10 mouse cellular contexts compared by ENCODE assay signal in the genomic region with DNA sequence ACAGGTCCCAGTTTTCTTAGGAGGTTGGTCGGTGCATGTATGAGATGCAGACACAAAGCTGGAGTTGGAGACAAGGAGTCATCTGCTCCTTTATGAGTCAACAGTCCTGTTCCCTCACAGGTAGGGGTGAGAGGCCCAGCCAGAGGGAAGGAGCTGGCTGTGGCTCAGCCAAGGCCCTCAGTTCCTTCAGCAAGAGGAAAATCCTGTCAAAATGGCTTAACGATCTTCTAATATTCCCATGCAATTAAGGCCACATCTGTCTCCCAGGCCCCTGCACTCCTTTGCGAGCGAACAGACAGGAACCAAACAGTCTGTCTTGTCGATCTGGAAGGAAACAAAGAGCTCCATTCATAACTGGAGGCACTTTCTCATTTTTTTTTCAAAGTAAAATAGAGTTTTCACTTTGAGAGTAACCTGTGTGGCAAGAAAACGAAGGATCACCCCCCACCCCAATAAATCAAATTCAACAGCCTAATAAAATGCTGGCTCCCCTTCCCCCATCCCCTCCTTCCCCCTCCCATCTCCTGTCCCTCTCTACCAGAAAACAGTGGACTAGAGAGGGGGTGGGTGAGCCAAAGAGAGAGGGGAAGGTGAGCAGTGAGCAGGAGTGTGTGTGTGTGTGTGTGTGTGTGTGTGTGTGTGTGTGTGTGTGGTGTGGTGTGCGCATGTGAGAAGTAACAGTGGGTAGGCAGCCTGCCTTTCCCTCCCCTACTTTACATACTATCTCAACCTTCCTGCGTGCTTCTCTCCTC. TPM values are rescaled to one million over a fixed set of nuclear protein-coding genes. Genes with fewer than 3 reads are reported as not detected.
DNase-seq lines count a peak whose midpoint lies in the region; ATAC-seq lines count a peak whose summit lies in the region.
"Had no signal": no experiment of that assay in that cellular context is flagged by ENCODE, and none has a peak within 500 bp of the region (broad histone marks: within the 10 kb centered on the region; RNA-seq: fewer than 3 reads in every experiment).

No protein-coding gene starts in this region.

- peaks cover 11% of the 10 kb centered on the region for H3K4me1 ChIP-seq in intestine, embryonic 14.5 days (replicated peaks; ENCODE audit: control insufficient read depth, insufficient read depth, low read length)
- peaks cover 3% of the 10 kb centered on the region; the same call in 1 of the 2 replicates for H3K4me1 ChIP-seq in intestine, embryonic 15.5 days (replicated peaks)
- H3K4me1 ChIP-seq in limb, embryonic 10.5 days, result peaks cover 89% of the 10 kb centered on the region

- no peak overlapping the region for H3K9ac ChIP-seq in intestine, embryonic 14.5 days (ENCODE audit: low read length)
- no peak overlapping the region for H3K9ac ChIP-seq in intestine, embryonic 15.5 days

- DNase-seq in intestine, embryonic 14.5 days (ENCODE audit: low spot score), result no peak
- peak; percentile 45 for DNase-seq in thymus, postnatal 4 days
- no peak for DNase-seq in thymus, adult 18-20 months
- DNase-seq in limb, embryonic 10.5 days (ENCODE audit: low spot score), result peak; percentile 75
- no peak for DNase-seq in cerebellum, postnatal 25 days
- DNase-seq in kidney, adult 8-10 months, result no peak
- DNase-seq in B cell, adult 2 months, result no peak
- DNase-seq: gastrocnemius, postnatal 25 days; lung, adult 2 months had no signal

- ATAC-seq in intestine, embryonic 14.5 days (replicated peaks; ENCODE audit: low FRiP score, low TSS enrichment, low read depth), result no peak; the same call in 1 of the 2 replicates
- ATAC-seq in intestine, embryonic 15.5 days, result no peak

- H3K4me2 ChIP-seq in intestine, embryonic 14.5 days (ENCODE audit: low read length), result peak overlapping the region; percentile 24; the same call in 1 of the 2 replicates
- H3K4me2 ChIP-seq in intestine, embryonic 15.5 days (replicated peaks), result no peak overlapping the region

- H3K27ac ChIP-seq in intestine, embryonic 14.5 days (ENCODE audit: low read depth), result no peak overlapping the region
- no peak overlapping the region for H3K27ac ChIP-seq in intestine, embryonic 15.5 days
- peak overlapping the region; percentile 89 for H3K27ac ChIP-seq in limb, embryonic 10.5 days

- no peaks in the 10 kb centered on the region for H3K27me3 ChIP-seq in intestine, embryonic 14.5 days (replicated peaks; ENCODE audit: control insufficient read depth, insufficient read depth, low read length)
- H3K27me3 ChIP-seq in intestine, embryonic 15.5 days (replicated peaks), result no peaks in the 10 kb centered on the region
- no peaks in the 10 kb centered on the region for H3K27me3 ChIP-seq in limb, embryonic 10.5 days (ENCODE audit: low read depth, poor library complexity, severe bottlenecking)

- no peaks in the 10 kb centered on the region for H3K36me3 ChIP-seq in intestine, embryonic 14.5 days (ENCODE audit: control insufficient read depth, insufficient read depth, low read length)
- no peaks in the 10 kb centered on the region for H3K36me3 ChIP-seq in intestine, embryonic 15.5 days
- peaks cover 27% of the 10 kb centered on the region for H3K36me3 ChIP-seq in limb, embryonic 10.5 days

- no peak overlapping the region for H3K4me3 ChIP-seq in intestine, embryonic 14.5 days (ENCODE audit: low read depth, low read length)
- H3K4me3 ChIP-seq in intestine, embryonic 15.5 days (replicated peaks), result no peak overlapping the region
- peak overlapping the region; percentile 35 for H3K4me3 ChIP-seq in limb, embryonic 10.5 days

- no peaks in the 10 kb centered on the region for H3K9me3 ChIP-seq in intestine, embryonic 14.5 days (ENCODE audit: control insufficient read depth, low read length)
- H3K9me3 ChIP-seq in intestine, embryonic 15.5 days, result no peaks in the 10 kb centered on the region
- H3K9me3 ChIP-seq in limb, embryonic 10.5 days (replicated peaks), result no peaks in the 10 kb centered on the region

- 17% methylated on average over 8 of the region's 8 CpGs for whole genome bisulfite sequencing in intestine, embryonic 14.5 days
- WGBS in intestine, embryonic 15.5 days, result 26% methylated on average over 8 of the region's 8 CpGs
- WGBS in limb, embryonic 10.5 days, result 6% methylated on average over 8 of the region's 8 CpGs

RNA-seq across cellular contexts. Expression of a gene that starts 47.6 kb away (rescaled TPM):
- polyA plus RNA-seq in intestine, embryonic 14.5 days (2014; fragmentation: Nextera tagmentation; extraction: Ambion mirVana), result 14.8 and 15.0 TPM in 2 replicates
- 12.6 and 14.4 TPM in 2 replicates for polyA plus RNA-seq in intestine, embryonic 15.5 days (2015; fragmentation: Nextera tagmentation; extraction: Ambion mirVana)
- 50.6 and 71.2 TPM in 2 replicates for polyA plus RNA-seq in limb, embryonic 10.5 days (2016; fragmentation: Nextera tagmentation; extraction: Ambion mirVana)

Comparison
In these comparisons a context has a peak if more than half of its experiments do, and no peak if none do; other contexts are left out.
1. DNase-seq: peak in thymus, postnatal 4 days (single experiment) and limb, embryonic 10.5 days (single experiment); none in intestine, embryonic 14.5 days (single experiment), thymus, adult 18-20 months (0 of 2), cerebellum, postnatal 25 days (0 of 2), kidney, adult 8-10 months (0 of 2) and B cell, adult 2 months (0 of 2).